Mouse (Mus musculus): ENCODE data around the gene Dnajb3. TPM values are rescaled to one million over a fixed set of nuclear protein-coding genes. Genes with fewer than 3 reads are reported as not detected.

Dnajb3 gene
- polyA plus RNA-seq, 1 experiment from 2014 or later: 11.6 TPM

GRCm38 (mm10) chr1:88220336-88220735, 14.8 kb upstream of the Dnajb3 start:
- H3K27me3 ChIP-seq (replicated peaks; ENCODE audit: control insufficient read depth, insufficient read depth, low read length): no peaks in the 10 kb centered on the region
- H3K36me3 ChIP-seq (ENCODE audit: control insufficient read depth, insufficient read depth, low read length): no peaks in the 10 kb centered on the region
- no peak for ATAC-seq
- H3K4me1 ChIP-seq (ENCODE audit: control insufficient read depth, insufficient read depth, low read depth, low read length): no peaks in the 10 kb centered on the region
- H3K9ac ChIP-seq (ENCODE audit: low read depth, low read length): no peak overlapping the region
- peaks cover 27% of the 10 kb centered on the region for H3K9me3 ChIP-seq (ENCODE audit: control insufficient read depth, low read length)
- H3K27ac ChIP-seq (ENCODE audit: low read depth, low read length): no peak overlapping the region
- no peak overlapping the region for H3K4me2 ChIP-seq (ENCODE audit: low read length)
- H3K4me3 ChIP-seq (ENCODE audit: low read length): no peak overlapping the region

GRCm38 (mm10) chr1:88219054-88219453, 13.5 kb upstream of the Dnajb3 start:
- no peaks in the 10 kb centered on the region for H3K27me3 ChIP-seq (replicated peaks; ENCODE audit: control insufficient read depth, insufficient read depth, low read length)
- H3K4me3 ChIP-seq (ENCODE audit: low read length): no peak overlapping the region
- no peak overlapping the region for H3K4me2 ChIP-seq (ENCODE audit: low read length)
- ATAC-seq: no peak
- no peak overlapping the region for H3K9ac ChIP-seq (ENCODE audit: low read depth, low read length)
- no peak overlapping the region for H3K27ac ChIP-seq (ENCODE audit: low read depth, low read length)
- WGBS: 26% methylated on average over 1 of the region's 1 CpGs
- no peaks in the 10 kb centered on the region for H3K36me3 ChIP-seq (ENCODE audit: control insufficient read depth, insufficient read depth, low read length)
- no peaks in the 10 kb centered on the region for H3K4me1 ChIP-seq (ENCODE audit: control insufficient read depth, insufficient read depth, low read depth, low read length)
- peaks cover 37% of the 10 kb centered on the region for H3K9me3 ChIP-seq (ENCODE audit: control insufficient read depth, low read length)

- Histone ChIP-seq H3K4me1 (ENCODE audit: control insufficient read depth, insufficient read depth, low read depth, low read length) (no peaks in the 10 kb centered on the region), H3K27me3 (replicated peaks; ENCODE audit: control insufficient read depth, insufficient read depth, low read length) (no peaks in the 10 kb centered on the region), H3K4me3 (ENCODE audit: low read length) (no peak overlapping the region), H3K9me3 (ENCODE audit: control insufficient read depth, low read length) (peaks cover 41% of the 10 kb centered on the region), H3K4me2 (ENCODE audit: low read length) (no peak overlapping the region), H3K9ac (ENCODE audit: low read depth, low read length) (no peak overlapping the region), H3K27ac (ENCODE audit: low read depth, low read length) (no peak overlapping the region), H3K36me3 (ENCODE audit: control insufficient read depth, insufficient read depth, low read length) (no peaks in the 10 kb centered on the region)
- ATAC-seq: no peak
- 52% methylated on average over 4 of the region's 4 CpGs for WGBS
Measured at GRCm38 (mm10) chr1:88218591-88218990, 13.0 kb upstream of the Dnajb3 start.

- no peaks in the 10 kb centered on the region for H3K27me3 ChIP-seq (replicated peaks; ENCODE audit: control insufficient read depth, insufficient read depth, low read length)
- H3K4me1 ChIP-seq (ENCODE audit: control insufficient read depth, insufficient read depth, low read depth, low read length): no peaks in the 10 kb centered on the region
- H3K4me3 ChIP-seq (ENCODE audit: low read length): no peak overlapping the region
- ATAC-seq: no peak
- H3K36me3 ChIP-seq (ENCODE audit: control insufficient read depth, insufficient read depth, low read length): no peaks in the 10 kb centered on the region
- no peak overlapping the region for H3K9ac ChIP-seq (ENCODE audit: low read depth, low read length)
- no peak overlapping the region for H3K4me2 ChIP-seq (ENCODE audit: low read length)
- H3K9me3 ChIP-seq (ENCODE audit: control insufficient read depth, low read length): peaks cover 47% of the 10 kb centered on the region
- 75% methylated on average over 9 of the region's 9 CpGs for WGBS
- H3K27ac ChIP-seq (ENCODE audit: low read depth, low read length): no peak overlapping the region
Measured at GRCm38 (mm10) chr1:88218051-88218450, 12.5 kb upstream of the Dnajb3 start.

GRCm38 (mm10) chr1:88217576-88217975, 12.0 kb upstream of the Dnajb3 start:
- Histone ChIP-seq H3K27ac (ENCODE audit: low read depth, low read length) (no peak overlapping the region), H3K36me3 (ENCODE audit: control insufficient read depth, insufficient read depth, low read length) (no peaks in the 10 kb centered on the region), H3K9ac (ENCODE audit: low read depth, low read length) (no peak overlapping the region), H3K4me2 (ENCODE audit: low read length) (no peak overlapping the region), H3K4me1 (ENCODE audit: control insufficient read depth, insufficient read depth, low read depth, low read length) (no peaks in the 10 kb centered on the region), H3K4me3 (ENCODE audit: low read length) (no peak overlapping the region), H3K27me3 (replicated peaks; ENCODE audit: control insufficient read depth, insufficient read depth, low read length) (no peaks in the 10 kb centered on the region), H3K9me3 (ENCODE audit: control insufficient read depth, low read length) (peaks cover 51% of the 10 kb centered on the region)
- ATAC-seq: no peak
- 41% methylated on average over 3 of the region's 3 CpGs for WGBS

- Histone ChIP-seq H3K36me3 (ENCODE audit: control insufficient read depth, insufficient read depth, low read length) (no peaks in the 10 kb centered on the region), H3K4me3 (ENCODE audit: low read length) (no peak overlapping the region), H3K4me1 (ENCODE audit: control insufficient read depth, insufficient read depth, low read depth, low read length) (no peaks in the 10 kb centered on the region), H3K9me3 (ENCODE audit: control insufficient read depth, low read length) (peaks cover 54% of the 10 kb centered on the region), H3K27ac (ENCODE audit: low read depth, low read length) (no peak overlapping the region), H3K9ac (ENCODE audit: low read depth, low read length) (no peak overlapping the region), H3K4me2 (ENCODE audit: low read length) (no peak overlapping the region), H3K27me3 (replicated peaks; ENCODE audit: control insufficient read depth, insufficient read depth, low read length) (no peaks in the 10 kb centered on the region)
- no peak for ATAC-seq
- WGBS: 65% methylated on average over 2 of the region's 2 CpGs
Measured at GRCm38 (mm10) chr1:88217144-88217543, 11.6 kb upstream of the Dnajb3 start.

GRCm38 (mm10) chr1:88216551-88216950, 11.0 kb upstream of the Dnajb3 start:
- no peak overlapping the region for H3K27ac ChIP-seq (ENCODE audit: low read depth, low read length)
- no peak overlapping the region for H3K4me2 ChIP-seq (ENCODE audit: low read length)
- 56% methylated on average over 2 of the region's 2 CpGs for WGBS
- no peaks in the 10 kb centered on the region for H3K4me1 ChIP-seq (ENCODE audit: control insufficient read depth, insufficient read depth, low read depth, low read length)
- no peak overlapping the region for H3K4me3 ChIP-seq (ENCODE audit: low read length)
- ATAC-seq: no peak
- no peaks in the 10 kb centered on the region for H3K36me3 ChIP-seq (ENCODE audit: control insufficient read depth, insufficient read depth, low read length)
- no peak overlapping the region for H3K9ac ChIP-seq (ENCODE audit: low read depth, low read length)
- peaks cover 58% of the 10 kb centered on the region for H3K9me3 ChIP-seq (ENCODE audit: control insufficient read depth, low read length)
- H3K27me3 ChIP-seq (replicated peaks; ENCODE audit: control insufficient read depth, insufficient read depth, low read length): no peaks in the 10 kb centered on the region

GRCm38 (mm10) chr1:88215466-88216380, 10.1 kb upstream of the Dnajb3 start:
- no peak overlapping the region for H3K4me3 ChIP-seq (ENCODE audit: low read length)
- H3K4me1 ChIP-seq (ENCODE audit: control insufficient read depth, insufficient read depth, low read depth, low read length): no peaks in the 10 kb centered on the region
- ATAC-seq: no peak
- no peaks in the 10 kb centered on the region for H3K36me3 ChIP-seq (ENCODE audit: control insufficient read depth, insufficient read depth, low read length)
- no peak overlapping the region for H3K9ac ChIP-seq (ENCODE audit: low read depth, low read length)
- no peak overlapping the region for H3K4me2 ChIP-seq (ENCODE audit: low read length)
- H3K27me3 ChIP-seq (replicated peaks; ENCODE audit: control insufficient read depth, insufficient read depth, low read length): no peaks in the 10 kb centered on the region
- H3K9me3 ChIP-seq (ENCODE audit: control insufficient read depth, low read length): peaks cover 61% of the 10 kb centered on the region
- no peak overlapping the region for H3K27ac ChIP-seq (ENCODE audit: low read depth, low read length)
- WGBS: 70% methylated on average over 10 of the region's 10 CpGs

- no peaks in the 10 kb centered on the region for H3K4me1 ChIP-seq (ENCODE audit: control insufficient read depth, insufficient read depth, low read depth, low read length)
- no peak overlapping the region for H3K9ac ChIP-seq (ENCODE audit: low read depth, low read length)
- no peak overlapping the region for H3K4me3 ChIP-seq (ENCODE audit: low read length)
- peaks cover 64% of the 10 kb centered on the region for H3K9me3 ChIP-seq (ENCODE audit: control insufficient read depth, low read length)
- no peak overlapping the region for H3K4me2 ChIP-seq (ENCODE audit: low read length)
- H3K36me3 ChIP-seq (ENCODE audit: control insufficient read depth, insufficient read depth, low read length): no peaks in the 10 kb centered on the region
- H3K27ac ChIP-seq (ENCODE audit: low read depth, low read length): no peak overlapping the region
- no peaks in the 10 kb centered on the region for H3K27me3 ChIP-seq (replicated peaks; ENCODE audit: control insufficient read depth, insufficient read depth, low read length)
- ATAC-seq: no peak
- 81% methylated on average over 2 of the region's 2 CpGs for WGBS
Measured at GRCm38 (mm10) chr1:88214462-88214952, 8.9 kb upstream of the Dnajb3 start.

All from hindbrain, embryonic 16.5 days (tissue).